Mouse (Mus musculus) liver, embryonic 11.5 days (tissue): ENCODE measurements around the gene Slc30a4. TPM values are rescaled to one million over a fixed set of nuclear protein-coding genes. Genes with fewer than 3 reads are reported as not detected.
A peak's percentile ranks its signal among the peaks of the same experiment; 100 is the strongest.

ENCODE experiments used
- ATAC-seq: fragments of 200-750 bp; cut with Nextera tagmentation; replicated peaks from 2 replicates; pipeline ENCODE4 v1.8.0; 2017; ENCODE audit warnings: moderate number of reproducible peaks, mild to moderate bottlenecking, moderate TSS enrichment, moderate library complexity; ENCODE audit not compliant: low FRiP score
- DNase-seq: peaks from one replicate; pipeline ENCODE4 v3.0.0-alpha.2; 2017; ENCODE audit warnings: low spot score
- H3K27ac ChIP-seq: fragments of 300-500 bp; sonication (generic); 2 replicates; pipeline ENCODE4 v1.5.1; 2014; ENCODE audit warnings: mild to moderate bottlenecking, low read depth, low read length, control low read depth
- H3K27me3 ChIP-seq: fragments of 300-500 bp; sonication (generic); replicated peaks from 2 replicates; pipeline ENCODE4 v1.6.1; 2014; ENCODE audit warnings: low read length, mixed read lengths; ENCODE audit not compliant: control insufficient read depth, insufficient read depth
- H3K36me3 ChIP-seq: fragments of 300-500 bp; sonication (generic); 2 replicates; pipeline ENCODE4 v1.6.1; 2014; ENCODE audit warnings: mild to moderate bottlenecking, low read length, moderate library complexity, mixed read lengths; ENCODE audit not compliant: control insufficient read depth, insufficient read depth
- H3K4me1 ChIP-seq: fragments of 300-500 bp; sonication (generic); replicated peaks from 2 replicates; pipeline ENCODE4 v1.6.1; 2014; ENCODE audit warnings: low read length, mixed read lengths; ENCODE audit not compliant: control insufficient read depth, insufficient read depth
- H3K4me2 ChIP-seq: fragments of 300-500 bp; sonication (generic); 2 replicates; pipeline ENCODE4 v1.6.1; 2014; ENCODE audit warnings: mild to moderate bottlenecking, control low read depth, moderate library complexity
- H3K4me3 ChIP-seq: fragments of 300-500 bp; sonication (generic); 2 replicates; pipeline ENCODE4 v1.5.1; 2014; ENCODE audit warnings: low read depth, low read length, control low read depth
- H3K9ac ChIP-seq: fragments of 300-500 bp; sonication (generic); 2 replicates; pipeline ENCODE4 v1.6.1; 2014; ENCODE audit warnings: low read depth, low read length, control low read depth
- H3K9me3 ChIP-seq: fragments of 300-500 bp; sonication (generic); 2 replicates; pipeline ENCODE4 v1.6.1; 2016; ENCODE audit warnings: low read length, inconsistent platforms, mixed read lengths; ENCODE audit not compliant: control insufficient read depth
- WGBS: fragments of 180-500 bp; shearing (Covaris S2); extraction: QIAGEN DNeasy Blood & Tissue Kit; methylation state at CpG from one replicate; pipeline ENCODE4 v1.1.7; 2014; 5-methylcytosine and 5-hydroxymethylcytosine counted together
- polyA plus RNA-seq: library from polyadenylated mRNA; unstranded; fragments of >200 nt; fragmentation: Nextera tagmentation; extraction: Ambion mirVana; gene quantifications from 2 replicates; pipeline ENCODE4 v1.2.1, GENCODE M21; 2014

The Slc30a4 gene
- polyA plus RNA-seq, 1 experiment from 2014 or later, result 3.3 TPM

DNA sequence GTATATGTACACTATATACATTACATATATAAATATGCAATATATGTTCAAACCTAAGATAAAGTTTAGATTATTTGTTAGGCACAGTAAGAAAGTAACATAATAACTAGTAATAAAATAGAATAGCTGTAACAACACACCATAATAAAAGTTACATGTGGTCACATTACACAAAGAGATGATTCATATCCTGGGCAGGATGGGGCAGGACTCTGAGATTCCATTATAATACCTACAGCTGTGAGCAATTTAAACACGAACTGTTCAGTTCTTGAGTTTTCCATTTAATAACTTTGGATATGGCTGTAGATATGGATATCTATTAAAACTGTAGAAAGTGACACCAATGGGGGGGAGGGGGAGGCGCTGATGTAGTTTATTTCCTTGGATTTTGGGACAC, 4.9 kb downstream of the Slc30a4 start:
- H3K36me3 ChIP-seq, result no peaks in the 10 kb centered on the region
- no peak overlapping the region for H3K27ac ChIP-seq
- no peak overlapping the region for H3K4me3 ChIP-seq
- 73% methylated on average over 2 of the region's 2 CpGs for WGBS
- peaks cover 9% of the 10 kb centered on the region for H3K27me3 ChIP-seq
- H3K4me1 ChIP-seq, result no peaks in the 10 kb centered on the region; the same call in 1 of the 2 replicates
- no peak for DNase-seq
- H3K9me3 ChIP-seq, result no peaks in the 10 kb centered on the region
- no peak overlapping the region for H3K4me2 ChIP-seq
- H3K9ac ChIP-seq, result no peak overlapping the region
- no peak for ATAC-seq

DNA sequence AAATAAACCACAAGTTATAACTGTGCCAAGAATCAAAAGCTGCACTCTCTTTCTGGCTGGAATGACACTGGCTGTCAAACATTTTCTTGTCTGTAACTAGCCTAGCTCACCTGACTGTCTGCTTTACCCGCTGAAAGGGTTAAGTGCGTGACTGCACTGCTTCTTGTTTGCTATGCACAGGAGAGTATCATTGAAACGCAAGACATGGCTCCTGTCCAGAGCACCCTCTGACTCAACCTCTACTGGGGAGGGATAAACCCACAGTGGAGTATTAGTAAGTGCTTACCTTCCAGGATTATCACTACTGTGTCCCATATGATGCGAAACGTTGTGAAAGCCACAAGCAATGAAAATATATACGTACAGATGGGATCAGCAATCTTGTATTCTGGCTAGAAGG, 15.8 kb downstream of the Slc30a4 start:
- Histone ChIP-seq H3K27ac (no peak overlapping the region), H3K9ac (no peak overlapping the region), H3K4me1 (no peaks in the 10 kb centered on the region), H3K27me3 (no peaks in the 10 kb centered on the region), H3K9me3 (peaks cover 6% of the 10 kb centered on the region), H3K36me3 (no peaks in the 10 kb centered on the region), H3K4me3 (no peak overlapping the region), H3K4me2 (no peak overlapping the region)
- 77% methylated on average over 6 of the region's 6 CpGs for WGBS
- ATAC-seq (no peak), DNase-seq (no peak)

DNA sequence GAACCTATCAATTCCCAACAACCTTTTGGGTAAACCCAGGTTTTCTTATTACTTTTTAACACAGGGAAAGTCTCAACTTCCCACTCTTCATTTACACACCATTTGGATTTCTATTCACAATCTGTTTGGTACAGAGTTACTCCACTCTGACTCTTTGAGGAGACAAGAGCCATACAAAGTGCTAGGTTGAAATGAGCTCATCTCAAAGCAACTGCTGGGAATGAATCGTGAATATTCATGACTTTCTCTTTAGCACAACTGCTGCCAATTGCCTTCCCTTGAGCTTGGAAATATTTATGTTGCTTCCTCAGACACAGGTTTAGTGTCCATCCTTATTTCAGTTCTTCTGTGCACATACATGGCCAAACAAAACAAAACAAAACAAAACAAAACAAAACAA, 18.8 kb downstream of the Slc30a4 start:
- 83% methylated on average over 1 of the region's 1 CpGs for WGBS

DNA sequence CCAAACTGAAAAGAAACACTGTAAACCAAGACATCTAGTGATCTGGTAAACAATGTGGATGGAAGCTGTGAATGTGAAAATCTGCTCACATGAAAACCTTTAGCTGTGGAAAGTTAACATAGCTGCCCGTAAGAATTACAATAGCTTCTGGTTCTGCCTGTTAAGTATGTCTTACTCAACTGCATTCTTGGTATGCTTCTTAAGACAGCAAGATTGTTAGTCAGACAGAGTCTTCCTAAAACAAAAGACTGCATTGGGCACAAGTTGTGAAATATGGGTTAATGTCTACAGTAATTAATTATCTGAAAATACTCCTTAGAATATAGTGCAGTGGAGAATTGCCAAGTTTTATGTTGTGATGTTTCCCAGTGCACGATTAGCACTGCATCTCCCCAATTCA, 19.9 kb downstream of the Slc30a4 start:
- 80% methylated on average over 2 of the region's 2 CpGs for WGBS
- Histone ChIP-seq H3K27me3 (no peaks in the 10 kb centered on the region), H3K27ac (no peak overlapping the region), H3K9me3 (peaks cover 10% of the 10 kb centered on the region), H3K4me2 (no peak overlapping the region), H3K9ac (no peak overlapping the region), H3K36me3 (no peaks in the 10 kb centered on the region), H3K4me1 (no peaks in the 10 kb centered on the region), H3K4me3 (no peak overlapping the region)
- ATAC-seq (no peak), DNase-seq (no peak)

More for the DNA sequence above, 18.8 kb downstream of the Slc30a4 start:
- no peaks in the 10 kb centered on the region for H3K27me3 ChIP-seq
- H3K9ac ChIP-seq, result no peak overlapping the region
- H3K4me3 ChIP-seq, result no peak overlapping the region
- no peaks in the 10 kb centered on the region for H3K4me1 ChIP-seq
- DNase-seq (no peak), ATAC-seq (no peak)
- peaks cover 10% of the 10 kb centered on the region for H3K9me3 ChIP-seq
- H3K4me2 ChIP-seq, result no peak overlapping the region
- H3K36me3 ChIP-seq, result no peaks in the 10 kb centered on the region
- H3K27ac ChIP-seq, result no peak overlapping the region

DNA sequence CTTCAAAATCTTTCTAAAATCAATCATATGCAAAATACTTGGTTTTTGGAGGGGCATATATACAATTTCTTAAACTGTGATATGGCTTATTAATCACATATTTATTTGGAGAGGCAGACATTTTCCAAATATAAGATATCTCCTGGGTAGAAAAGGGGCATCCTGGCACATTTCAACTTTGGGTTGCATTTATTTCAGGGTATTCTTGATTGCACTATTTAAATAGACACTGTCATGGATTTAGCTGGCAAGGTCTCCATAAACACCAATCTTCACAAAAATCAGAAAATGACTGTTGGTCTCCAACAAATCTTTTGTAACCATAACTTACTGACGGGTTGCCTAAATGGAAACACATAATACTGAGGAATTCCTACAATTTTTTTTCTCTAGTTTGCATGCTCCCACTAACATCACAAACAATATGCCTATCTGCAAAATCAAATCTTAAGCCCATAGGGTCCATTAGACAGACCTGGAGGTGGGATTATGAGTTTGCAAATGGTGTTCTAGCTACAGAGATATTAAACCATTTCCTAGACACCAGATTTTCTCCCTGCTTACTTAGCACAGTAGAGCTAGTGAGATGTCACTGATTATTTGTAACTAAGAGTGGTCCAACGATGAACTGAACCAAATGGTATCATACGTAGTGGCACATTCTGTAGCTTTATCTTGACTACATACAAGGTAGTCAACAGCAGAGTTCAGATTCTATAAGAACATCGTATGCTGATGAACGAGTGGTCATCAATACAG, 20.9 kb downstream of the Slc30a4 start:
- no peaks in the 10 kb centered on the region for H3K4me1 ChIP-seq
- no peak overlapping the region for H3K4me2 ChIP-seq
- no peaks in the 10 kb centered on the region for H3K36me3 ChIP-seq
- H3K4me3 ChIP-seq, result no peak overlapping the region
- DNase-seq, result no peak
- WGBS, result 76% methylated on average over 5 of the region's 5 CpGs
- H3K27me3 ChIP-seq, result no peaks in the 10 kb centered on the region
- no peak overlapping the region for H3K9ac ChIP-seq
- no peak overlapping the region for H3K27ac ChIP-seq
- peak; percentile 39; the same call in 1 of the 2 replicates for ATAC-seq
- peaks cover 10% of the 10 kb centered on the region for H3K9me3 ChIP-seq

DNA sequence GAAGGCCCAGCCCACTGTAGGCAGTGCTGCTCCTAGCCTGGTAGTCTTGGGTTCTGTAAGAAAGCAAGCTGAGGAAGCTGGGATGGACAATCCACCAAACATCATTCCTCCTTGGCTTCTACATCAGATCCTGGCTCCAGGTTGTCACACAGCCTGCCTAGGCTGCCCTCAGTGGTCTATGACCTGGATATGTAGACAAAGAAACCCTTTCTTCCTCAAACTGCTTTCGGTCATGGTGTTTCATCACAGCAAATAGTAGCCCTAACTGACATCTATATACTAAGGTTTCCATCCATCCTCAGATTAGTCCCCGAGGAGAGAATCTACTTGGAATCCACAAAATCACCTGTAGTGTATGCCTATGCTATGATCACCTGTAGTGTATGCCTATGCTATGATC, 27.3 kb downstream of the Slc30a4 start:
- Histone ChIP-seq H3K4me1 (no peaks in the 10 kb centered on the region), H3K27me3 (no peaks in the 10 kb centered on the region), H3K27ac (no peak overlapping the region), H3K9ac (no peak overlapping the region), H3K9me3 (no peaks in the 10 kb centered on the region), H3K4me2 (no peak overlapping the region), H3K36me3 (no peaks in the 10 kb centered on the region), H3K4me3 (no peak overlapping the region)
- DNase-seq (no peak), ATAC-seq (no peak)
- 88% methylated on average over 2 of the region's 2 CpGs for WGBS

DNA sequence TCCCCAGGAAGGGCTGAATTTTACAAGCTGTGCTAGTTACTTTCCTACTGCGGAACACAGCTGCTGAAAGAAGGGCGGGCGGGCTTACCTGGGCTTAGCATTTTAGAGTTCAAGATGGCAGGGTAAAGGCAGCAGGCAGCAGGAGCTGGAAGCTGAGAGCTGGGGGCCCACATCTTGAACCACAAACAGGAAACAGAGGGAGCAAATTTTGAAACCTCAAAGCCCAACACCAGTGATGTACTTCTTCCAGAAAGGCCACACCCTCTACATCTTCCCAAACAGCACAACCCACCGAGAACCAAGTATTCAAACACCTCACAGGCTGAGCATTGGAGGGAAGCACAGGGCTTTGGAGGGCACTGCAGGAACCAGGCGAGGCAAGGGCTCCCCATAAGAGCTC, 29.6 kb downstream of the Slc30a4 start:
- Histone ChIP-seq H3K9ac (no peak overlapping the region), H3K4me1 (no peaks in the 10 kb centered on the region)
- ATAC-seq, result no peak

DNA sequence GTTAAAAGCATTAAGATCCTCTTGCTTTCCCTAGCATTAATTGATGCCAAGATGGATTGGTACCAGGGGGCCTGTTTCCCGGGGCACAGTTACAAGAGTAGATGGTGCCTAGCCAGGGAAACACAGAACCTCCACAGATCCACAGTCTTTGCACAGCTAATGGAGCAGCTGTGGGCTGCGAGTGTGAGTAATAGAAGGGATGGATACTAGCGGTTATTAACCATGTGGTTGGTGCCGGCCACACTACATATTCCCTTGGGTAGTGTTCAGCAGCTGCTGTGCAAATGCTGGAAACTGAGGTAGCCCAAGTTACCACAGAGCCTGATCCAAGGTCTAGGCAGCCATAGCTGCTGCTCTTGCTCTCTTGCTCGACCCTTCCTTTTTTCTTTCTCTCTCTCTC, 30.7 kb downstream of the Slc30a4 start:
- Histone ChIP-seq H3K9ac (no peak overlapping the region), H3K9me3 (no peaks in the 10 kb centered on the region), H3K27ac (no peak overlapping the region), H3K36me3 (no peaks in the 10 kb centered on the region), H3K4me3 (no peak overlapping the region), H3K4me1 (no peaks in the 10 kb centered on the region), H3K27me3 (no peaks in the 10 kb centered on the region), H3K4me2 (no peak overlapping the region)
- DNase-seq (no peak), ATAC-seq (no peak)
- WGBS, result 67% methylated on average over 5 of the region's 5 CpGs

More for the DNA sequence above, 29.6 kb downstream of the Slc30a4 start:
- Histone ChIP-seq H3K4me2 (no peak overlapping the region), H3K36me3 (no peaks in the 10 kb centered on the region), H3K27me3 (no peaks in the 10 kb centered on the region), H3K9me3 (no peaks in the 10 kb centered on the region), H3K27ac (no peak overlapping the region), H3K4me3 (no peak overlapping the region)
- 55% methylated on average over 5 of the region's 5 CpGs for WGBS
- DNase-seq, result no peak

DNA sequence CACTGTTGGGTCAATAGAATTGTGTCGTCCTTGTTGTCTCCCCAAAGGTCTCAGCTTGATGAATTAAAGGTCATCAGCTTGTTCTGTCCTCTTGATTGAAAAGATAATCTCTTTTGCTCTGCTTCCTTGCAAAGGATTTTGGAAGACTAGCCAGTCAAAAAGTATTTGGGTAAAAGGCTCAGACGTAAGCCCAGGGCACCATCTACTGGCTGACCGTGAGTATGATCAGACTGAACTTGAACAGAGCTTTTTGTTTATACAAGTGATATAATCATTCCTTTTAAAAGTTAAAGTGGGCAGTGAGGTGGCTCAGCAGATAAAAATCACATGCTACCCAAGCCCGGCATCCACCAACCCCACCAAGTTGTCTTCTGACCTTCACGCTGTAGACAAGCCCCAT, 34.6 kb downstream of the Slc30a4 start:
- no peak overlapping the region for H3K9ac ChIP-seq
- H3K36me3 ChIP-seq, result no peaks in the 10 kb centered on the region
- no peak overlapping the region for H3K27ac ChIP-seq
- WGBS, result 43% methylated on average over 5 of the region's 5 CpGs
- DNase-seq (no peak), ATAC-seq (0 out of 2 replicates have a peak, but pooled peaks have one; percentile 21)
- no peaks in the 10 kb centered on the region for H3K9me3 ChIP-seq
- no peak overlapping the region for H3K4me3 ChIP-seq
- H3K27me3 ChIP-seq, result no peaks in the 10 kb centered on the region
- no peaks in the 10 kb centered on the region for H3K4me1 ChIP-seq
- no peak overlapping the region for H3K4me2 ChIP-seq
